Comparison of ENCODE assay signal across 16 mouse cellular contexts in the genomic region with DNA sequence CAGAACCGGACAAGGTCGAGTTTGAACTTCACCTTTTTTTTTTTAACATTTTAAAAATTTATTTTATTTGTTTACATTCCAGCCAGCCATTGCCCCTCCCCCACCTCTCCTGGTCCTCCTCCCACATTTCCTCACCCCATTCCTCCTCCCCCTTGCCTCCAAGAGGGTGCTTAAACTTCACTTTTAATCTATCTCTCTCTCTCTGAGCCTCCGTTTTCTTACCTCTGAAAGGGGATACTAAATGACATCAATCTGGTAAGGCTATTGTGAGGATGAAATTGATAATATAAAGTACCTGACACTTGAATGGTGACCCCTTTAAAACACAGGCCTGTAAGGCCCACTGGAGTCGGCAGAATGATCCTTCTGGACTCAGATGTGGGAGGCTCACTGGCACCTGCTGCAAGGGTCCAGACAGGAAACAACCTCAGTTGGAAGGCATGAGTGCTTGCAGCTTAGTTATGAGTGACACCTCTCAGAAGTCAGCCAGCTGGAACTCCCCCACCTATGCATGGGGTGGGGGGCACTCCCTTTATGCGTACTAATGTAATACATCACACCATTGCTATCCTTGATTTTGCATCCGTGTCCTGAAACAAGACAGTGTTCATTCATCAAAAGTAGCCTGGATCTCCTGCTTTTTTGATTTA. TPM values are rescaled to one million over a fixed set of nuclear protein-coding genes. Genes with fewer than 3 reads are reported as not detected.
"Had no signal": no experiment of that assay in that cellular context is flagged by ENCODE, and none has a peak within 500 bp of the region (broad histone marks: within the 10 kb centered on the region; RNA-seq: fewer than 3 reads in every experiment).

No protein-coding gene starts in this region.

- H3K9ac ChIP-seq: limb, embryonic 15.5 days; liver, embryonic 12.5 days; neural tube, embryonic 13.5 days had no signal

- DNase-seq: kidney, adult 8-10 months; kidney, postnatal 25 days; lung, postnatal 4 days; right cerebral cortex, adult 18-20 months; right cerebral cortex, postnatal 25 days; thymus, postnatal 36 days had no signal

- H3K4me2 ChIP-seq: limb, embryonic 15.5 days; liver, embryonic 12.5 days; midbrain, embryonic 11.5 days; neural tube, embryonic 13.5 days had no signal

- H3K4me3 ChIP-seq: left cerebral cortex, adult 2 months; limb, embryonic 15.5 days; liver, embryonic 12.5 days; megakaryocyte, embryonic 14.5 days; neural tube, embryonic 13.5 days had no signal

- H3K36me3 ChIP-seq: limb, embryonic 15.5 days; liver, embryonic 12.5 days; neural tube, embryonic 13.5 days had no signal

- H3K27ac ChIP-seq: left cerebral cortex, adult 2 months; limb, embryonic 15.5 days; liver, embryonic 12.5 days; neural tube, embryonic 13.5 days had no signal

- H3K4me1 ChIP-seq: limb, embryonic 15.5 days; liver, embryonic 12.5 days; megakaryocyte, embryonic 14.5 days had no signal

- H3K27me3 ChIP-seq: limb, embryonic 15.5 days; liver, embryonic 12.5 days; megakaryocyte, embryonic 14.5 days; neural tube, embryonic 13.5 days had no signal

- H3K9me3 ChIP-seq: limb, embryonic 15.5 days; liver, embryonic 12.5 days; neural tube, embryonic 13.5 days had no signal

- ATAC-seq: intestine, postnatal 0 days; liver, embryonic 12.5 days had no signal

RNA-seq across cellular contexts. Expression of a gene that starts 1.9 kb away (rescaled TPM):
- total RNA-seq: layer of hippocampus, postnatal 25 days had no signal
- polyA plus RNA-seq: liver, embryonic 12.5 days; liver, embryonic 16.5 days; neural tube, embryonic 13.5 days; small intestine, adult 2 months had no signal
